Mouse (Mus musculus): ENCODE data around the gene Pcbd2.

DNA sequence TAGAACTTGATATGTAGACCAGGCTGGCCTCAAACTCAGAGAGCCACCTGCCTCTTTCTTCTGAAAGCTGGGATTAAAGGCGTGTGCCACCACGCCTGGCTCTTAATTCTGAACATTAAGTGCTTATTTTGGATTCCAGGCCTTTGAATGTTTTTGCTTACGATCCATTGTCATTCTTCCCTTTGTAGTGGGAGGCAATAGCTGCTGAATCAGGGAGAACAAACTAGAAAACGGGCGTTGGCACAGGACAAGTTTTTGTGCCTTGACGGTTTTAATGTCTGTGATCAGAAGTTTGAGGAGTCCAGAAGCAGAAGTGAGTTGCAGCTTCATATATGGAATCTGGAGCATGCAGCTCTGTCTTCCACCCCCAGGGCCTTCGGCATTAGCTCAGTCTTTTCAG is 3.5 kb downstream of the Pcbd2 start:
- TF ChIP-seq FLI1 (IDR thresholded peaks at IDR 0.05; ENCODE audit: low read length), result no peak
- TF ChIP-seq GATA1 (IDR thresholded peaks at IDR 0.05; ENCODE audit: borderline replicate concordance, low read length), result no peak

Data from megakaryocyte, embryonic 14.5 days (primary cell).